Mouse (Mus musculus): ENCODE data around the gene Got2.
A peak's percentile ranks its signal among the peaks of the same experiment; 100 is the strongest.

Got2 gene

GRCm38 (mm10) chr8:95888285-95889136 is at the start of gene Got2:
TSS of gene Got2 (minus strand) at chr8:95888547.
- DNase-seq: peak; percentile 91

- no peak for DNase-seq
These were observed 44.5 kb upstream of the Got2 start for GRCm38 (mm10) chr8:95932841-95933240.

GRCm38 (mm10) chr8:95929821-95930220 is 41.5 kb upstream of the Got2 start:
- DNase-seq: no peak

GRCm38 (mm10) chr8:95916106-95916505 is 27.8 kb upstream of the Got2 start:
- DNase-seq: peak; percentile 32

- peak; percentile 58 for DNase-seq
These were observed 26.7 kb upstream of the Got2 start for GRCm38 (mm10) chr8:95914905-95915643.

GRCm38 (mm10) chr8:95911240-95911639 is 22.9 kb upstream of the Got2 start:
- no peak for DNase-seq

- no peak for DNase-seq
These were observed 19.5 kb upstream of the Got2 start for GRCm38 (mm10) chr8:95907885-95908284.

- no peak for DNase-seq
These were observed 18.4 kb upstream of the Got2 start for GRCm38 (mm10) chr8:95906738-95907137.

GRCm38 (mm10) chr8:95901864-95902263 is 13.5 kb upstream of the Got2 start:
- DNase-seq: no peak

- no peak for DNase-seq
These were observed 5.4 kb upstream of the Got2 start for GRCm38 (mm10) chr8:95893701-95894100.

- DNase-seq: peak; percentile 67
These were observed 616 bp downstream of the Got2 start for GRCm38 (mm10) chr8:95887578-95888284.

GRCm38 (mm10) chr8:95886647-95887577 is 1.4 kb downstream of the Got2 start:
- DNase-seq: peak; percentile 1

GRCm38 (mm10) chr8:95885966-95886365 is 2.4 kb downstream of the Got2 start:
- DNase-seq: no peak

- DNase-seq: no peak
These were observed 3.0 kb downstream of the Got2 start for GRCm38 (mm10) chr8:95885271-95885841.

- DNase-seq: no peak
These were observed 3.9 kb downstream of the Got2 start for GRCm38 (mm10) chr8:95884491-95884890.

GRCm38 (mm10) chr8:95882191-95882590 is 6.2 kb downstream of the Got2 start:
- DNase-seq: no peak

- no peak for DNase-seq
These were observed 6.8 kb downstream of the Got2 start for GRCm38 (mm10) chr8:95881576-95881975.

GRCm38 (mm10) chr8:95879823-95880222 is 8.5 kb downstream of the Got2 start:
- no peak for DNase-seq

- peak; percentile 4 for DNase-seq
These were observed 10.0 kb downstream of the Got2 start for GRCm38 (mm10) chr8:95878176-95878962.

GRCm38 (mm10) chr8:95875270-95875669 is 13.1 kb downstream of the Got2 start:
- DNase-seq: no peak

GRCm38 (mm10) chr8:95871690-95872089 is 16.7 kb downstream of the Got2 start:
- DNase-seq: no peak
